Mouse (Mus musculus): Measurements from ENCODE around the gene Utp4.
A peak's percentile ranks its signal among the peaks of the same experiment; 100 is the strongest.

Gene Utp4

GRCm38 (mm10) chr8:106899473-106899872, 6.0 kb downstream of the Utp4 start:
- peak in 1 of 2 experiments; percentile 50 for DNase-seq (ENCODE audit: inconsistent age in 2 of 2, low spot score in 1 of 2)

- DNase-seq (ENCODE audit: inconsistent age in 2 of 2, low spot score in 1 of 2), result peak; percentile 72 to 92
Observed at GRCm38 (mm10) chr8:106905727-106906480, 12.5 kb downstream of the Utp4 start.

- no peak for DNase-seq (ENCODE audit: inconsistent age in 2 of 2, low spot score in 1 of 2)
Observed at GRCm38 (mm10) chr8:106906635-106907034, 13.2 kb downstream of the Utp4 start.

GRCm38 (mm10) chr8:106907450-106907849, 14.0 kb downstream of the Utp4 start:
- DNase-seq (ENCODE audit: inconsistent age in 2 of 2, low spot score in 1 of 2), result no peak

- no peak for DNase-seq (ENCODE audit: inconsistent age in 2 of 2, low spot score in 1 of 2)
Observed at GRCm38 (mm10) chr8:106908291-106908690, 14.9 kb downstream of the Utp4 start.

GRCm38 (mm10) chr8:106913631-106914030, 20.2 kb downstream of the Utp4 start:
- no peak for DNase-seq (ENCODE audit: inconsistent age in 2 of 2, low spot score in 1 of 2)

GRCm38 (mm10) chr8:106919721-106920394, 26.4 kb downstream of the Utp4 start:
- DNase-seq (ENCODE audit: inconsistent age in 2 of 2, low spot score in 1 of 2), result peak; percentile 73 to 78

GRCm38 (mm10) chr8:106920395-106920741, 26.9 kb downstream of the Utp4 start:
- DNase-seq (ENCODE audit: inconsistent age in 2 of 2, low spot score in 1 of 2), result peak in 1 of 2 experiments; percentile 50

- DNase-seq (ENCODE audit: inconsistent age in 2 of 2, low spot score in 1 of 2), result no peak
Observed at GRCm38 (mm10) chr8:106924057-106924456, 30.6 kb downstream of the Utp4 start.

- peak in 1 of 2 experiments; percentile 65 for DNase-seq (ENCODE audit: inconsistent age in 2 of 2, low spot score in 1 of 2)
Observed at GRCm38 (mm10) chr8:106924904-106925349, 31.5 kb downstream of the Utp4 start.

GRCm38 (mm10) chr8:106925446-106925845, 32.0 kb downstream of the Utp4 start:
- DNase-seq (ENCODE audit: inconsistent age in 2 of 2, low spot score in 1 of 2), result no peak

- peak in 1 of 2 experiments; percentile 56 for DNase-seq (ENCODE audit: inconsistent age in 2 of 2, low spot score in 1 of 2)
Observed at GRCm38 (mm10) chr8:106927247-106927646, 33.8 kb downstream of the Utp4 start.

- DNase-seq (ENCODE audit: inconsistent age in 2 of 2, low spot score in 1 of 2), result peak in 1 of 2 experiments; percentile 52
Observed at GRCm38 (mm10) chr8:106928182-106928581, 34.7 kb downstream of the Utp4 start.

GRCm38 (mm10) chr8:106929155-106929913, 35.9 kb downstream of the Utp4 start:
- DNase-seq (ENCODE audit: inconsistent age in 2 of 2, low spot score in 1 of 2), result peak; percentile 85 to 96

- no peak for DNase-seq (ENCODE audit: inconsistent age in 2 of 2, low spot score in 1 of 2)
Observed at GRCm38 (mm10) chr8:106929921-106930320, 36.5 kb downstream of the Utp4 start.

GRCm38 (mm10) chr8:106932376-106933065, 39.1 kb downstream of the Utp4 start:
- DNase-seq (ENCODE audit: inconsistent age in 2 of 2, low spot score in 1 of 2), result peak; percentile 50 to 73

GRCm38 (mm10) chr8:106933506-106934143, 40.2 kb downstream of the Utp4 start:
- no peak for DNase-seq (ENCODE audit: inconsistent age in 2 of 2, low spot score in 1 of 2)

- DNase-seq (ENCODE audit: inconsistent age in 2 of 2, low spot score in 1 of 2), result no peak
Observed at GRCm38 (mm10) chr8:106934226-106934977, 41.0 kb downstream of the Utp4 start.

- DNase-seq (ENCODE audit: inconsistent age in 2 of 2, low spot score in 1 of 2), result peak; percentile 94 to 99
Observed at GRCm38 (mm10) chr8:106935324-106935869, 42.0 kb downstream of the Utp4 start, which contains the start of gene Sntb2. TSS of gene Sntb2 (plus strand) at chr8:106935750.

All from adrenal gland, adult (tissue).